In genomic region chr19:23942886-23943285, GRCm38 (mm10) we compare ENCODE assay signal across 14 mouse cellular contexts.
"Had no signal": no experiment of that assay in that cellular context is flagged by ENCODE, and none has a peak within 500 bp of the region (broad histone marks: within the 10 kb centered on the region; RNA-seq: fewer than 3 reads in every experiment).

No protein-coding gene starts in this region.

- H3K27ac ChIP-seq: kidney, embryonic 15.5 days; limb, embryonic 15.5 days; liver, embryonic 13.5 days; lung, embryonic 15.5 days; macrophage; midbrain, embryonic 12.5 days had no signal

- H3K27me3 ChIP-seq: kidney, embryonic 15.5 days; limb, embryonic 15.5 days; liver, embryonic 13.5 days; lung, embryonic 15.5 days had no signal

- H3K4me2 ChIP-seq: kidney, embryonic 15.5 days; limb, embryonic 15.5 days; liver, embryonic 13.5 days; lung, embryonic 15.5 days; midbrain, embryonic 12.5 days had no signal

- H3K4me1 ChIP-seq: kidney, embryonic 15.5 days; limb, embryonic 15.5 days; liver, embryonic 13.5 days; lung, embryonic 15.5 days; megakaryocyte, embryonic 14.5 days had no signal

- H3K9me3 ChIP-seq: kidney, embryonic 15.5 days; limb, embryonic 15.5 days; liver, embryonic 13.5 days; lung, embryonic 15.5 days; megakaryocyte, embryonic 14.5 days; midbrain, embryonic 12.5 days had no signal

- H3K9ac ChIP-seq: kidney, embryonic 15.5 days; limb, embryonic 15.5 days; liver, embryonic 13.5 days; liver, postnatal 0 days; lung, embryonic 15.5 days; midbrain, embryonic 12.5 days had no signal

- H3K36me3 ChIP-seq: kidney, embryonic 15.5 days; limb, embryonic 15.5 days; liver, embryonic 13.5 days; lung, embryonic 15.5 days had no signal

- H3K4me3 ChIP-seq: kidney, embryonic 15.5 days; limb, embryonic 15.5 days; liver, embryonic 13.5 days; lung, embryonic 15.5 days; megakaryocyte, embryonic 14.5 days; midbrain, embryonic 12.5 days had no signal

- ATAC-seq: liver, postnatal 0 days had no signal

- DNase-seq: kidney, postnatal 14 days; layer of hippocampus, adult 9-11 months; layer of hippocampus, postnatal 36 days; liver, embryonic 13.5 days; liver, postnatal 0 days; lung, postnatal 14 days; right cerebral cortex, postnatal 14 days; thymus, postnatal 4 days had no signal
